Mouse (Mus musculus): ENCODE data around the gene Vpreb1. TPM values are rescaled to one million over a fixed set of nuclear protein-coding genes. Genes with fewer than 3 reads are reported as not detected.
A peak's percentile ranks its signal among the peaks of the same experiment; 100 is the strongest.
"Not testable (repeated sequence)": the region's sequence is repeated elsewhere in the genome, so short reads cannot be mapped to it uniquely, and the experiment has no call there.

Vpreb1 gene
- polyA plus RNA-seq, 1 experiment from 2014 or later = 2.3 TPM

GRCm38 (mm10) chr16:16888341-16888740, 17.7 kb upstream of the Vpreb1 start:
- Histone ChIP-seq H3K4me1 (replicated peaks) (no peaks in the 10 kb centered on the region), H3K9me3 (no peaks in the 10 kb centered on the region), H3K4me3 (no peak overlapping the region), H3K27me3 (no peaks in the 10 kb centered on the region), H3K27ac (no peak overlapping the region), H3K9ac (no peak overlapping the region), H3K4me2 (no peak overlapping the region), H3K36me3 (peaks cover 100% of the 10 kb centered on the region)
- no peak for ATAC-seq (ENCODE audit: low FRiP score)
- 95% methylated on average over 1 of the region's 1 CpGs for WGBS

- no peak overlapping the region for H3K4me3 ChIP-seq
- no peak overlapping the region for H3K4me2 ChIP-seq
- H3K27me3 ChIP-seq = no peaks in the 10 kb centered on the region
- WGBS = 91% methylated on average over 5 of the region's 5 CpGs
- H3K27ac ChIP-seq = no peak overlapping the region
- no peak for ATAC-seq (ENCODE audit: low FRiP score)
- H3K4me1 ChIP-seq (replicated peaks) = no peaks in the 10 kb centered on the region
- H3K36me3 ChIP-seq = peaks cover 92% of the 10 kb centered on the region
- no peak overlapping the region for H3K9ac ChIP-seq
- H3K9me3 ChIP-seq = 0 out of 2 replicates have a peak, but pooled peaks cover 4% of the 10 kb centered on the region
These were observed 8.4 kb upstream of the Vpreb1 start for GRCm38 (mm10) chr16:16879025-16879424.

GRCm38 (mm10) chr16:16870241-16870616, 414 bp downstream of the Vpreb1 start:
- Histone ChIP-seq H3K27me3 (no peaks in the 10 kb centered on the region), H3K27ac (peak overlapping the region; percentile 95), H3K9ac (peak overlapping the region; percentile 92; the same call in 1 of the 2 replicates), H3K9me3 (no peaks in the 10 kb centered on the region), H3K4me2 (peak overlapping the region; percentile 76), H3K4me1 (replicated peaks) (peaks cover 17% of the 10 kb centered on the region), H3K4me3 (peak overlapping the region; percentile 81), H3K36me3 (peaks cover 8% of the 10 kb centered on the region)
- 38% methylated on average over 7 of the region's 7 CpGs for WGBS
- peak; percentile 75 for ATAC-seq (ENCODE audit: low FRiP score)

- Histone ChIP-seq H3K27ac (no peak overlapping the region), H3K27me3 (no peaks in the 10 kb centered on the region), H3K4me3 (no peak overlapping the region), H3K9me3 (no peaks in the 10 kb centered on the region), H3K9ac (no peak overlapping the region), H3K36me3 (no peaks in the 10 kb centered on the region), H3K4me1 (replicated peaks) (no peaks in the 10 kb centered on the region), H3K4me2 (no peak overlapping the region)
- 56% methylated on average over 4 of the region's 5 CpGs for WGBS
- no peak for ATAC-seq (ENCODE audit: low FRiP score)
These were observed 4.7 kb downstream of the Vpreb1 start for GRCm38 (mm10) chr16:16865696-16866561.

GRCm38 (mm10) chr16:16865217-16865616, 5.4 kb downstream of the Vpreb1 start:
- Histone ChIP-seq H3K27ac (no peak overlapping the region), H3K9ac (no peak overlapping the region), H3K4me2 (no peak overlapping the region), H3K27me3 (no peaks in the 10 kb centered on the region), H3K4me1 (replicated peaks) (no peaks in the 10 kb centered on the region), H3K36me3 (no peaks in the 10 kb centered on the region), H3K9me3 (no peaks in the 10 kb centered on the region), H3K4me3 (no peak overlapping the region)
- no peak for ATAC-seq (ENCODE audit: low FRiP score)

- Histone ChIP-seq H3K9me3 (no peaks in the 10 kb centered on the region), H3K27ac (no peak within 1 kb of the TSS), H3K4me1 (replicated peaks) (no peaks in the 10 kb centered on the region), H3K4me3 (no peak within 1 kb of the TSS), H3K4me2 (no peak within 1 kb of the TSS), H3K9ac (no peak within 1 kb of the TSS), H3K36me3 (no peaks in the 10 kb centered on the region), H3K27me3 (no peaks in the 10 kb centered on the region)
- ATAC-seq (ENCODE audit: low FRiP score) = no peak
- WGBS = 84% methylated on average over 2 of the region's 2 CpGs
These were observed 6.7 kb downstream of the Vpreb1 start, which contains the start of gene Igll1 for GRCm38 (mm10) chr16:16863978-16864377. Gene Igll1 (minus strand): TSS chr16:16863985.

- ATAC-seq (ENCODE audit: low FRiP score) = no peak
- no peaks in the 10 kb centered on the region for H3K27me3 ChIP-seq
- no peak overlapping the region for H3K9ac ChIP-seq
- H3K4me1 ChIP-seq (replicated peaks) = no peaks in the 10 kb centered on the region
- H3K27ac ChIP-seq = no peak overlapping the region
- no peaks in the 10 kb centered on the region for H3K9me3 ChIP-seq
- no peaks in the 10 kb centered on the region for H3K36me3 ChIP-seq
- no peak overlapping the region for H3K4me2 ChIP-seq
- 80% methylated on average over 3 of the region's 3 CpGs for WGBS
- no peak overlapping the region for H3K4me3 ChIP-seq
These were observed 8.4 kb downstream of the Vpreb1 start for GRCm38 (mm10) chr16:16862288-16862687.

- H3K9me3 ChIP-seq = no peaks in the 10 kb centered on the region
- no peak overlapping the region for H3K4me2 ChIP-seq
- H3K4me3 ChIP-seq = no peak overlapping the region
- H3K36me3 ChIP-seq = no peaks in the 10 kb centered on the region
- no peaks in the 10 kb centered on the region for H3K4me1 ChIP-seq (replicated peaks)
- no peak for ATAC-seq (ENCODE audit: low FRiP score)
- H3K27ac ChIP-seq = no peak overlapping the region
- WGBS = 83% methylated on average over 13 of the region's 13 CpGs
- H3K9ac ChIP-seq = no peak overlapping the region
- H3K27me3 ChIP-seq = no peaks in the 10 kb centered on the region
These were observed 13.7 kb downstream of the Vpreb1 start for GRCm38 (mm10) chr16:16856731-16857476.

GRCm38 (mm10) chr16:16856054-16856453, 14.6 kb downstream of the Vpreb1 start:
- not testable (repeated sequence) for H3K9ac ChIP-seq; H3K4me2 ChIP-seq; ATAC-seq (ENCODE audit: low FRiP score); H3K9me3 ChIP-seq; H3K27ac ChIP-seq; H3K4me3 ChIP-seq; H3K27me3 ChIP-seq; H3K4me1 ChIP-seq (replicated peaks); H3K36me3 ChIP-seq
- WGBS = 85% methylated on average over 9 of the region's 9 CpGs

- H3K9me3 ChIP-seq = no peaks in the 10 kb centered on the region
- H3K4me2 ChIP-seq = no peak overlapping the region
- WGBS = 97% methylated on average over 1 of the region's 1 CpGs
- H3K4me3 ChIP-seq = no peak overlapping the region
- ATAC-seq (ENCODE audit: low FRiP score) = no peak
- H3K9ac ChIP-seq = no peak overlapping the region
- no peak overlapping the region for H3K27ac ChIP-seq
- H3K36me3 ChIP-seq = no peaks in the 10 kb centered on the region
- H3K4me1 ChIP-seq (replicated peaks) = no peaks in the 10 kb centered on the region
- no peaks in the 10 kb centered on the region for H3K27me3 ChIP-seq
These were observed 15.1 kb downstream of the Vpreb1 start for GRCm38 (mm10) chr16:16855541-16855940.

- no peaks in the 10 kb centered on the region for H3K9me3 ChIP-seq
- no peak overlapping the region for H3K4me2 ChIP-seq
- H3K4me1 ChIP-seq (replicated peaks) = no peaks in the 10 kb centered on the region
- H3K27ac ChIP-seq = no peak overlapping the region
- no peak for ATAC-seq (ENCODE audit: low FRiP score)
- no peak overlapping the region for H3K9ac ChIP-seq
- H3K4me3 ChIP-seq = no peak overlapping the region
- 33% methylated on average over 6 of the region's 6 CpGs for WGBS
- H3K27me3 ChIP-seq = no peaks in the 10 kb centered on the region
- no peaks in the 10 kb centered on the region for H3K36me3 ChIP-seq
These were observed 15.8 kb downstream of the Vpreb1 start for GRCm38 (mm10) chr16:16854836-16855235.

- Histone ChIP-seq H3K4me1 (replicated peaks) (no peaks in the 10 kb centered on the region), H3K27me3 (no peaks in the 10 kb centered on the region), H3K9me3 (no peaks in the 10 kb centered on the region), H3K27ac (no peak overlapping the region), H3K4me3 (no peak overlapping the region), H3K9ac (no peak overlapping the region), H3K36me3 (no peaks in the 10 kb centered on the region), H3K4me2 (no peak overlapping the region)
- WGBS = 81% methylated on average over 3 of the region's 3 CpGs
- no peak for ATAC-seq (ENCODE audit: low FRiP score)
These were observed 18.2 kb downstream of the Vpreb1 start for GRCm38 (mm10) chr16:16852411-16852810.
